Mouse (Mus musculus) cerebellum, adult 2 months (tissue): ENCODE results near the gene Vrtn.

ENCODE experiments used
- CTCF ChIP-seq: fragments of 200-500 bp; IDR thresholded peaks from 2 replicates; pipeline ENCODE4 v1.5.1; 2011; ENCODE audit warnings: low read depth, mild to moderate bottlenecking, control low read depth, low read length, moderate library complexity, borderline replicate concordance; ENCODE audit not compliant: insufficient read depth
- POLR2A ChIP-seq: fragments of 200-500 bp; IDR thresholded peaks from 2 replicates; pipeline ENCODE4 v1.6.1; 2011; ENCODE audit warnings: low read length, control low read depth, borderline replicate concordance; ENCODE audit not compliant: insufficient read depth

DNA sequence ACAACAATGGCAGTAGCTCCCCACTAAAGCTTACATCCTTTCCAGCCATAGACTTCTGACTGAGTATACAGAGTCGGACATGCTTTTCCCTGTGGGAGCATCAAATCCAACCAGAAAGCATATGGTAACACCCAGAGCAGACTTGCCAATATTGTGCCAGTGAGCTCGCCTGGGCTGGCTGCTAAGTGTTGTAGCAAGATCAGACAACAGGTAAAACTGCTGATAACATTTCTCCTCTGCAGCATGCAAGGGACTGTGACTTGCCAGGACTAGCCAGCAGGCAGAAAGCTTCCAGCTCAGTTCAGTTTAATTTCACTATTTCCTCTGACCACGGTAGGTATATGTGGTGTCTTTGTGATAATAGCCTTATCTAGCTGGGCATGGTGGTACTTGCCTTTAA, 9.0 kb upstream of the Vrtn start:
- TF ChIP-seq POLR2A (no peak), CTCF (no peak)
